Mouse (Mus musculus) C2C12 (cell line): ENCODE results near the gene Spns1.

ENCODE experiments used
- CEBPB ChIP-seq: IDR thresholded peaks from one replicate; pipeline ENCODE4 v1.6.1; 2011; ENCODE audit warnings: low read depth, mild to moderate bottlenecking, control low read depth, moderate library complexity
- CTCF ChIP-seq: IDR thresholded peaks from one replicate; pipeline ENCODE4 v1.5.1; 2011; ENCODE audit not compliant: control insufficient read depth, insufficient read depth, insufficient read length
- FOSL1 ChIP-seq: IDR thresholded peaks from one replicate; pipeline ENCODE4 v1.8.0; 2011; ENCODE audit warnings: mild to moderate bottlenecking, low read length; ENCODE audit not compliant: poor library complexity, insufficient read depth, severe bottlenecking
- MAX ChIP-seq: IDR thresholded peaks from one replicate; pipeline ENCODE4 v1.6.1; 2011; ENCODE audit warnings: mild to moderate bottlenecking, control low read depth
- MYOD1 ChIP-seq: IDR thresholded peaks from one replicate; pipeline ENCODE4 v1.6.1; 2011; ENCODE audit warnings: low read depth; ENCODE audit not compliant: control insufficient read depth, insufficient read length
- MYOG ChIP-seq: IDR thresholded peaks from one replicate; pipeline ENCODE4 v1.6.1; 2011; ENCODE audit not compliant: control insufficient read depth, insufficient read length; ENCODE audit errors: extremely low read depth

DNA sequence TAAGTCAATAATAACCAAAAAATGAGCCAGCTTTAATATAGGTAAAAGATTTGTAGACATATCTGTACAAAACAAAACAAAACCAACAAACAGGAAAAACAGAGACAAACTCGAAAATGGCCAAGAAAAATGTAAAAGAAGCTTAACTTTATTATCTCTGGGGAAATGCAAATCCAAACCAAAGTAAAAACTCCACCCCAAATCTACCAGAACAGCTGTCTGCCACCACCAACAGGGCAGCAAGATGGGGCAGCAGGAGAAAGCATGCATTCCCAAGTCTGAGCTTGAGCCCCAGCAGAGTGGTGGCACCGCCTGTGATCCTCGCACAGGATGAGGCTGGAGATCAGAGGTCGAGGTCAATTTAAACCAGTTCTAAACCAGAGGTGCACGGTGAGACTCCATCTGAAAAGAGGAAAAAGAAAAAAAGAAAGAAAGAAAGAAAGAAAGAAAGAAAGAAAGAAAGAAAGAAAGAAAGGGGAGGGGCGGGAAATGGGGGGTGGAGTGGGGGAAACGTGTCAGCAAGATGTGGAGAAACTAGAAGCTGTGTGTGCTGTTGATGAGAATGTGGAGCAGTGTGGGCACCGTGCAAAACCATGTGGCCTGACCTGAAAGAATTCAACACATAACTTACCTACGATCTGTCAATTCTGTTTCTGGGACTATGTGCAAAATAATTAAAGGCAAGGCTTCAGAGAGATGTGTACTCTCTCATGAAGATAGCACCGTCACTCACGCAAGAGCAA, 23.8 kb downstream of the Spns1 start:
- TF ChIP-seq MAX (no peak), CTCF (no peak), FOSL1 (no peak), MYOG (no peak), CEBPB (no peak), MYOD1 (no peak)
